Mouse (Mus musculus) thymus, adult 2 months (tissue): ENCODE results near the gene Foxk2.

ENCODE experiments used
- CTCF ChIP-seq: fragments of 200-500 bp; IDR thresholded peaks from 2 replicates; pipeline ENCODE4 v1.5.1; 2012; ENCODE audit warnings: mild to moderate bottlenecking, control low read depth, low read length, moderate library complexity, borderline replicate concordance; ENCODE audit not compliant: control insufficient read depth, poor library complexity, insufficient read depth; ENCODE audit errors: extremely low read depth
- POLR2A ChIP-seq: fragments of 200-500 bp; IDR thresholded peaks from 2 replicates; pipeline ENCODE4 v1.6.1; 2012; ENCODE audit warnings: mild to moderate bottlenecking, low read length, control low read depth, moderate library complexity; ENCODE audit not compliant: control insufficient read depth, poor library complexity, insufficient read depth; ENCODE audit errors: extremely low read depth

- TF ChIP-seq CTCF: no peak
- no peak for TF ChIP-seq POLR2A
Observed at GRCm38 (mm10) chr11:121221321-121222010, 38.3 kb upstream of the Foxk2 start.
